Mouse (Mus musculus) lung, postnatal 0 days (tissue): ENCODE measurements around the gene Nr6a1.

Experiments
- CTCF ChIP-seq: IDR thresholded peaks from 2 replicates; pipeline ENCODE4 v1.5.1; 2016; ENCODE audit warnings: antibody characterized with exemption, mild to moderate bottlenecking
- EP300 ChIP-seq: IDR thresholded peaks from 2 replicates; pipeline ENCODE4 v1.6.1; 2016; ENCODE audit warnings: antibody characterized with exemption, mild to moderate bottlenecking, control low read depth

DNA sequence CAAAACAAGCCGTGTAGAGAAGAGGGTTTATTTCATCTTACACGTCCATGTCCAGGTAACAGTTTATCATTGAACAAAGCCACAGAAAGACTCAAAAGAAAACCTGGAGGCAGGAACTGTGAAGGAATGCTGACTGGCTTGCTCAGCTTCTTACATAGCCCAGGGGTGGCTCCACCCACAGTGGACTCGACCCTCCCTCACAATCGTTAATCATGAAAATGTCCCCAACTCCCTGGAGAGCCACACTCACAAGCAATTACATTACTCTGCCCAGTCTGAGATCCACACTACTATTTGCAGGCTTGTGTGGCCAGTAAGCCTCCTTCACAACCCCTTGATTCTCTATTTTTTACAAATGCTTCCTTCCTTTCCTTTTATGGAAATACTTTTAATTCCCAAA lies 36.7 kb upstream of the Nr6a1 start:
- TF ChIP-seq CTCF = no peak
- TF ChIP-seq EP300 = no peak
